Mouse (Mus musculus): Measurements from ENCODE around the gene Syt11. TPM values are rescaled to one million over a fixed set of nuclear protein-coding genes. Genes with fewer than 3 reads are reported as not detected.
"Not testable (repeated sequence)": the region's sequence is repeated elsewhere in the genome, so short reads cannot be mapped to it uniquely, and the experiment has no call there.

The Syt11 gene
- polyA plus RNA-seq, 1 experiment from 2014 or later, result 9.1 TPM

GRCm38 (mm10) chr3:88717198-88717798 lies 57.7 kb downstream of the Syt11 start:
- no peaks in the 10 kb centered on the region for H3K9me3 ChIP-seq (replicated peaks; ENCODE audit: low read length)
- peak; percentile 69 for DNase-seq (ENCODE audit: low spot score)
- peak overlapping the region; percentile 79 for H3K27ac ChIP-seq
- peaks cover 25% of the 10 kb centered on the region; the same call in 1 of the 2 replicates for H3K36me3 ChIP-seq (ENCODE audit: insufficient read depth, low read length)
- no peak for TF ChIP-seq CTCF (IDR thresholded peaks at IDR 0.05; ENCODE audit: low read depth)
- peak overlapping the region; percentile 69 for H3K9ac ChIP-seq (ENCODE audit: low read depth, low read length)
- H3K4me1 ChIP-seq (replicated peaks; ENCODE audit: insufficient read depth, low read length), result 0 out of 2 replicates have a peak, but pooled peaks cover 8% of the 10 kb centered on the region
- no peaks in the 10 kb centered on the region for H3K27me3 ChIP-seq (ENCODE audit: insufficient read depth, low read length)
- peak overlapping the region; percentile 67 for H3K4me2 ChIP-seq (ENCODE audit: low read length)
- ATAC-seq (replicated peaks; ENCODE audit: low FRiP score, low read depth), result 0 out of 2 replicates have a peak, but pooled peaks have one; percentile 8
- WGBS, result 2% methylated on average over 9 of the region's 9 CpGs
- peak overlapping the region; percentile 80 for H3K4me3 ChIP-seq (replicated peaks; ENCODE audit: low read depth, low read length)

DNA sequence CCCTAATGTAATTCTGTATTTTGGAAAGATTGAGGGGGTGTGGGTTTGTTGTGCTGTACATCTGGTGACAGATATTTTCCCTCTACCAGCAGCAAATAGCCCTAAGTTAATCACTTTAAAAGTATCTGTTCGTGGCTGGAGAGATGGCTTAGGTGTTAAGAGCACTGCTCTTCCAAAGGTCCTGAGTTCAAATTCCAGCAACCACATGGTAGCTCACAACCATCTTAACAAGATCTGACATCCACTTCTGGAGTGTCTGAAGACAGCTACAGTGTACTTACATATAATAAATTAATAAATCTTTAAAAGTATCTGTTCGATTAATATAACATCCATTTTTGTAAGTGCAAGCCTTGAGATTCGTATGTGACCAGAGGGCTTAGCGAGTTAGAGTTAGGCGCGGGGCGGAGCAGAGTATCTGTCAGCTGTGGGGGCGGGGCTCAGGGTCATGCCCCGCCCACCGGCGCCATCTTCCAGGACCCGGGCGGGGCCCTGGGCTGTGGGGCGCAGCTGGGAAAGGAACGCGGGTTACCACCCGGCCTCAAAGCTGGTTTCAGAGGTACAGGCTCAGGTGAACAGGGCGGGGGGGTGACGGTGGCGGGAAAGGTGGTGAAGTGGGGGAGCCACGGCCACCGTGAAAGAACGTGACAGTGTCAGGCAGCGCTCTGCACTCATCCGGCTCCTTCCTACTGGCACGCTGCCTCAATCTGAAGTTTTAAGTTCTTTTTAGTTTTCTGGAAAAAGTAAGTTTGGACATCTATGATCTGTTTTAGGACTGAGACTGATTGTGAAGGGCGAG lies 58.4 kb downstream of the Syt11 start, which contains the start of gene Rit1:
TSS of gene Rit1 (plus strand) at position 440 of the 799 bp plus-strand sequence.
- no peak for TF ChIP-seq CTCF (IDR thresholded peaks at IDR 0.05; ENCODE audit: low read depth)
- Histone ChIP-seq H3K9me3 (replicated peaks; ENCODE audit: low read length) (no peaks in the 10 kb centered on the region), H3K9ac (ENCODE audit: low read depth, low read length) (peak within 1 kb of the TSS; percentile 69), H3K4me2 (ENCODE audit: low read length) (peak within 1 kb of the TSS; percentile 67), H3K4me3 (replicated peaks; ENCODE audit: low read depth, low read length) (peak within 1 kb of the TSS; percentile 80), H3K27ac (peak within 1 kb of the TSS; percentile 79), H3K27me3 (ENCODE audit: insufficient read depth, low read length) (no peaks in the 10 kb centered on the region), H3K4me1 (replicated peaks; ENCODE audit: insufficient read depth, low read length) (0 out of 2 replicates have a peak, but pooled peaks cover 8% of the 10 kb centered on the region), H3K36me3 (ENCODE audit: insufficient read depth, low read length) (peaks cover 26% of the 10 kb centered on the region)
- WGBS, result 2% methylated on average over 27 of the region's 27 CpGs
- peak; percentile 84 for ATAC-seq (replicated peaks; ENCODE audit: low FRiP score, low read depth)
- DNase-seq (ENCODE audit: low spot score), result peak; percentile 96

GRCm38 (mm10) chr3:88715716-88716115 lies 59.2 kb downstream of the Syt11 start:
- WGBS, result 80% methylated on average over 5 of the region's 5 CpGs
- H3K9ac ChIP-seq (ENCODE audit: low read depth, low read length), result not testable (repeated sequence)

DNA sequence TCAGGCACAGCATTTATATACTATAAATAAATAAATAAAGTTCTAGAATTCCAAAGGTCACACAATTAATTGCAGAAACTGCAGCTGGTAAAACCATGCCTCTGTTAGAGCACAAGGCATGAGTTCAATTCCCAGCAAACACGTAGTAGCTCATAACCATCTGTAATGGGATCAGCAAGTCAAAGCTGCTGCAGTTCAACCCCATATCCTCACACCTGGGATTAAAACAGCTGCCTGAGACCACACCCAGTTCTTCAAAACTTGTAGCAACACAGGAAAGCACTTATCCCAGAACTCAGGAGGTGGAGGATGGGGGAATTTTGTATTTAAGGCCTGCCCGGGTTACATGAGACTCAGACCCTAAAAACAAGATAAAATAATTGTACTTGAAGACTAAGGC lies 60.2 kb downstream of the Syt11 start:
- 73% methylated on average over 2 of the region's 2 CpGs for WGBS
- Histone ChIP-seq H3K27ac (peak overlapping the region; percentile 31; the same call in 1 of the 2 replicates), H3K36me3 (ENCODE audit: insufficient read depth, low read length) (peaks cover 34% of the 10 kb centered on the region), H3K9me3 (replicated peaks; ENCODE audit: low read length) (no peaks in the 10 kb centered on the region), H3K27me3 (ENCODE audit: insufficient read depth, low read length) (no peaks in the 10 kb centered on the region), H3K4me1 (replicated peaks; ENCODE audit: insufficient read depth, low read length) (0 out of 2 replicates have a peak, but pooled peaks cover 8% of the 10 kb centered on the region), H3K4me3 (replicated peaks; ENCODE audit: low read depth, low read length) (no peak overlapping the region), H3K9ac (ENCODE audit: low read depth, low read length) (no peak overlapping the region), H3K4me2 (ENCODE audit: low read length) (no peak overlapping the region)
- ATAC-seq (replicated peaks; ENCODE audit: low FRiP score, low read depth) (no peak), DNase-seq (ENCODE audit: low spot score) (no peak)
- TF ChIP-seq CTCF (IDR thresholded peaks at IDR 0.05; ENCODE audit: low read depth), result no peak

More at GRCm38 (mm10) chr3:88715716-88716115, 59.2 kb downstream of the Syt11 start:
- ATAC-seq (replicated peaks; ENCODE audit: low FRiP score, low read depth); H3K27ac ChIP-seq; H3K4me1 ChIP-seq (replicated peaks; ENCODE audit: insufficient read depth, low read length); H3K4me2 ChIP-seq (ENCODE audit: low read length); H3K9me3 ChIP-seq (replicated peaks; ENCODE audit: low read length); DNase-seq (ENCODE audit: low spot score); H3K27me3 ChIP-seq (ENCODE audit: insufficient read depth, low read length); H3K4me3 ChIP-seq (replicated peaks; ENCODE audit: low read depth, low read length): not testable (repeated sequence)
- H3K36me3 ChIP-seq (ENCODE audit: insufficient read depth, low read length), result peaks cover 29% of the 10 kb centered on the region

DNA sequence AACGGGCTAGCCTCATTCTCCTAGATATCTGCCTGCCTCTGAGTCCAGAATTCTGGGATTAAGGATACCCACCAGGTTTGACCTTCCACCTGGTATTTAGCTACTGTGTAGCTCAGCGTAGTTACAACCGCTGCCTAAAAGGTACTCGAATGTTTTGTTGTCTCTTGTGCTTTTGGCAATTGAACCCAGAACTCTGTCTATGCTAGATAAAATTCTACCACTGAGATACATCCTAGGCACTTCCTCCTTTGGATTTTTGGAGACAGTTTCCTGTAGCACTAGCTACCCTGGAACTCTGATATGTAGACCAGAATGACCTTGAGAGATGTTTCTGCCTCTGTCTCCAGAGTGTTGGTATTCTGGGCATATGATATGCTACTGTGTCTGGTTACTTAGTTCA lies 61.3 kb downstream of the Syt11 start:
- Histone ChIP-seq H3K4me2 (ENCODE audit: low read length) (no peak overlapping the region), H3K27me3 (ENCODE audit: insufficient read depth, low read length) (no peaks in the 10 kb centered on the region), H3K27ac (no peak overlapping the region), H3K36me3 (ENCODE audit: insufficient read depth, low read length) (peaks cover 44% of the 10 kb centered on the region), H3K9ac (ENCODE audit: low read depth, low read length) (no peak overlapping the region), H3K9me3 (replicated peaks; ENCODE audit: low read length) (no peaks in the 10 kb centered on the region), H3K4me1 (replicated peaks; ENCODE audit: insufficient read depth, low read length) (0 out of 2 replicates have a peak, but pooled peaks cover 8% of the 10 kb centered on the region), H3K4me3 (replicated peaks; ENCODE audit: low read depth, low read length) (no peak overlapping the region)
- DNase-seq (ENCODE audit: low spot score), result no peak
- no peak for TF ChIP-seq CTCF (IDR thresholded peaks at IDR 0.05; ENCODE audit: low read depth)
- 94% methylated on average over 4 of the region's 4 CpGs for WGBS
- no peak for ATAC-seq (replicated peaks; ENCODE audit: low FRiP score, low read depth)

DNA sequence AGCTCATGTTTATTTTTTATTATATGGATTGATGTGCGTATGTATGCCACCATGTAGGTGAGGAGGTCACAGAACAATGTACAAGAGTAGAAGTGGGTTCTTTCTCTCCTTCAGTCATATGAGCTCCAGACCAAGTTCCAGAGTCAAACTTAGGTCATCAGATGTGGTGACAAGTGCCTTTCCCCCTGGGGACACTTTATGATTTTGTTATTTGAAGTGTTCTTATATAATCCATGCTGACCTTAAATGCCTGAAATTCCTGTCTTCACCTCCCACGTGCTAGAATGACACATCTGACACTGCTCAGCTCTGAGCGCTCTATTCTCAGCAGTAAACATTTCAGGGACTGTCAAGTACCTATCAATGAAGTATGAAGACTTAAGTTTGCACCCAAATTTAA lies 73.7 kb downstream of the Syt11 start:
- DNase-seq (ENCODE audit: low spot score) (no peak), ATAC-seq (replicated peaks; ENCODE audit: low FRiP score, low read depth) (no peak)
- Histone ChIP-seq H3K9me3 (replicated peaks; ENCODE audit: low read length) (no peaks in the 10 kb centered on the region), H3K4me1 (replicated peaks; ENCODE audit: insufficient read depth, low read length) (no peaks in the 10 kb centered on the region), H3K9ac (ENCODE audit: low read depth, low read length) (no peak overlapping the region), H3K36me3 (ENCODE audit: insufficient read depth, low read length) (peaks cover 73% of the 10 kb centered on the region), H3K4me3 (replicated peaks; ENCODE audit: low read depth, low read length) (no peak overlapping the region), H3K4me2 (ENCODE audit: low read length) (no peak overlapping the region), H3K27me3 (ENCODE audit: insufficient read depth, low read length) (no peaks in the 10 kb centered on the region), H3K27ac (no peak overlapping the region)
- no peak for TF ChIP-seq CTCF (IDR thresholded peaks at IDR 0.05; ENCODE audit: low read depth)
- WGBS, result 66% methylated on average over 3 of the region's 3 CpGs

Data from kidney, postnatal 0 days (tissue).